Mouse (Mus musculus) kidney, adult 11 months (tissue): ENCODE results near the gene Tnip1.

Experiments used
- DNase-seq: peaks from one replicate; pipeline ENCODE4 v3.0.0; 2022

Tnip1 gene

GRCm38 (mm10) chr11:54907259-54907658 lies 55.5 kb downstream of the Tnip1 start:
- DNase-seq = no peak

DNA sequence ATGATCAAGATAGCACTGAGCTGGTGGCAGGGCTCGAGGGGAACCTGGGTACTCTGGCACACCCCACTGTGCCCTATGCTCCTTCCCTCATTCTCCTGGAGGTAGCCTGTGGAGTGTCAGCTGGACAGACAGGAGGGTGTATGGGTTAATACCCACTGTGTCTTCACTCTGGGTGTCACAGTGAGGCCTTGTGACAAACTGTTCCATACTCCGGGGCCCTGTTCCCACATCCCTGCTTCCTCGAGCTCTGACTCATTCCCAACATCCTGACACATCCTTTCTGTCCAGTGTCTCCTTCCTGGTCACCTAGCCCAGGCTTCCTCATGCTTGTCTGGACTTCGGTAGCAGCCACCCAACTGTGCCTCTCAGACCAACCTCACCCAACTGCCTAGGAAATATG lies 56.3 kb downstream of the Tnip1 start:
- DNase-seq = no peak

GRCm38 (mm10) chr11:54905931-54906330 lies 56.8 kb downstream of the Tnip1 start:
- peak; percentile 70 for DNase-seq

DNA sequence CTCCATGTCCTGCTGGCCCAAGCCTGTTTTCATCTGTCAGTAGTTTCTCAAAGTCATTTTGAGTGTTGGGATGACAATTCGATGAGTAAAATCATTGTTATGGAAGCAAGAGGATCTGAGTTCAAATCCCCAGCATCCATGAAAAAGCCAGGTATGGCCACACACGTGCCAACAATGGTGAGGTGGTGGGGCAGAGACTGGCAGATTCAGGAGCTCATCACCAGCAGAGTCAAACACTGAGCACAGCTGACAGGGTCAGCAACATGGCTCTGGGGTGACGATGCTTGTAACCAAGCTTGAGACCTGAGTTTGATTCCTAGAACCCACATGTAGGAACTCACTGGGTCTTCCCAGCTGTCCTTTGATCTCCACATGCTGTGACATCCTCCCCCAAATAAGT lies 57.6 kb downstream of the Tnip1 start:
- DNase-seq = no peak

GRCm38 (mm10) chr11:54903940-54904706 lies 58.6 kb downstream of the Tnip1 start:
- peak; percentile 69 for DNase-seq

DNA sequence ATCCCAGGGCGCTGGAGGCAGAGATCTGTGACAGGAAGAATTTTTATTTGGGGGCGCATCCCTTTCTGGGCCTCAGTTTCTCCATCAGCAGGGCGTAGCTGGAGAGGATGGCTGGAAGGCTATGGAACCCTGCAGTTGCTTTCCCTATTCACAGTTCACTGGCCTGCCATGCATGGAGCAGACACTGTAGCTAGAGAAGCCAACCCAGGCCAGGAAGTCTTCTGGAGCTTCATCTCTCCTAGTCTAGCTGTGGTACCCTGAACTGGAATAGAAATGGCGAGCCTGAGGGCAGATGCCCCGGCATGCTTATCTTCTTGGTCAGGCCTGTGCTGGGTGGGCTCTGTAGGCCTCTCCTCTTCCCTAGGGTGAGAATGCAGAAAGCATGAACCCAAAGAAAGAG lies 59.4 kb downstream of the Tnip1 start:
- DNase-seq = no peak

DNA sequence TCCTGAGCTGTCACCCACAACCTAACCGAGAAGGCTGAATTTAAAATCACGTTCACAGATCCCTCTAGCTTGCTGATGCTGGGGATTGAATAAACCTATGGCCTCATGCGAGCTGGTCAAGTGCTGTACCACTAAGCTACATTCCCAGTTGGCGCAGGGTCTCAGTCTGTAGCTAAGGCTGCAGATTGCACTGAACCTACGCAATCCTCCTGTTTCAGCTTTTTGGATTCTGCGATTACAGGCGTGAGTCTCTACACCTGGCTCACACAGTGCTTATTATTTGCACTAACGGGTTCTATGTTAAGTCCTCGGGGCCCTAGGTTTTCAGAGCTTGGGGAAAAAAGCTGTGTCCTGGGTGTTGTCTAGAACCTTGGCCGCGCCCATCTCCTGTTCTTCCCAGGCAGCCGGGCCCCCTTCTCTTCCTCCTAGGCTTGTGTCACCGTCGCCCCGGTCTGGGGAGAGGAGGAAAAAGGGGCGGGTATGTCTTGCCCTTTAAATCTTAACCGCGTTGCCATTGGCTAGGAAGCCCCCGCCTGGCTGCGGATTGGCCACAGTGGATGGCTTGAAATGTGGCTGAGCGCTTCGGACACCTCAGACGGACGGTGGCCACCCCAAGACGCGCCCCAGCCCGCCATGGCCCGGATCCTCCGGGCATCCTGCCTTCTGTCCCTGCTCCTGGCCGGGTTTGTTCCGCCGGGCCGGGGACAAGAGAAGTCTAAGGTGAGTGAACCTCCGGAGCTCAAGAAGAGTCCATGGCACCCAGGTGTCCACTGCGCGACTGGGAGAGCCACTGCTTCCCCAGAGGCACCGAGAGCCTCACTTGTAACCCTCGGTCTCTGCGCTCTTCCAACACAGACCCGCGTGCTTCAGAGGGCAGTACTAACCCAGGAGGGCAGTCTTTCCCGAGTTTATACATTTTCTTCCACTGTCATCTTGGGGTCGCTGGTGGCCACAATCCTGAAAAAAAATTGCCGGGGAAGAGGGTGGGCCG lies 60.1 kb downstream of the Tnip1 start, which contains the start of gene Gpx3:
Gene Gpx3 (plus strand): TSS at position 121 of the 991 bp plus-strand sequence.
- peak; percentile 91 for DNase-seq

DNA sequence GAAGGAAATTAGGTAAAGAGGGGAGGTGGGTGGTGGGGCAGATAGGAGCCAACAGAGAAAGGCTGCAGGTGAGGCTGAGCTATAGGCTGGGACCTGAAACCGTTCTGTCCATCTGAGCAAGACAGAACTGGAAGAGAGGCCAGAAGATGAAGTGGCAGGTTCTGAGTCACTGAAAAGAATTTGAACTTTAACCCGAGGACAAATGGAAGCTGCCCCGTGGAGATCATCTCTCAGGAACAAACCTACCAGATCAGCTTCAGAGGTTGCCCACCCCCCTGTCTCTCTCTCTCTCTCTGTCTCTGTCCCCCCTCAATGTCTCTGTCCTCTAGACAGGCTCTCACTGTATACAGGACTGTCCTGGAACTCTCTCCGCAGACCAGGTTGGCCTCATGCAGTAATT lies 63.1 kb downstream of the Tnip1 start:
- DNase-seq = peak; percentile 52

DNA sequence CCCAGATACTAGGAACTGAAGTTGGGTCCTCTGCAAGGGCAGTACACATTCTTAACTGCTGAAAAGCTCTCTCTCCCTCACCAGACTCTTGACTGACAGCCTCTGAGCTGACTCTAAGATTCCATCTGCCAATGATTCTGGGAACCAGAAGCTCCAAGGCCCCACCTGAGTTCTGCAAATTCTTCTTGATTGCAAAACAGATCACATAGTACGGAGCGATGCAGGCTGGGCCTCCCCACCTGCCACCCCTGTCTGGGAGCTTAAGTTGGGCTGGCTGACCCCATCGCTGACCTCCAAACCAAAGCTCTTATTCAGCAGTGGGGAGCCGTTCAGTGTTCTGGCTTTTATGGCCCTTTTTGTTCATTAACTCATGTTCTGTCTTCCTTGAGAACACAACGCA lies 65.2 kb downstream of the Tnip1 start:
- DNase-seq = peak; percentile 92

DNA sequence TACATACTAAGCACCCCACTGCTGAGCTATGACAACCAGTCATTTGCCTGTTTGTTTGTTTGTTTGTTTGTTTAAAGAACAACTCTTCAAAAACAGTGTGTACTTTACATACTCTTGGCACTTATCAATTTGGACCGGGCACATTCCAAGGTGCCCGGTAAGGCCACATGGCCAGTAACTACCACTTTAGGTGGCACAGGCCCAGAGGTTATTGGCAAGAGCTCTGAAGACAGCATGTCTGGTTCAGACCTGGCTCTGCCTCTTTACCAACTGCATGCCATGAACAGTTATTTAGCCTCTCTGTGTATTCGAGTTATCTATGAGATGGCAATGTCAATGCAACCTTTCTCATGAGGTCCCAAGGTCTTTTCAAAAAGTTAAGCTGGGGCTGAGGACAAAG lies 66.1 kb downstream of the Tnip1 start:
- DNase-seq = peak; percentile 69

DNA sequence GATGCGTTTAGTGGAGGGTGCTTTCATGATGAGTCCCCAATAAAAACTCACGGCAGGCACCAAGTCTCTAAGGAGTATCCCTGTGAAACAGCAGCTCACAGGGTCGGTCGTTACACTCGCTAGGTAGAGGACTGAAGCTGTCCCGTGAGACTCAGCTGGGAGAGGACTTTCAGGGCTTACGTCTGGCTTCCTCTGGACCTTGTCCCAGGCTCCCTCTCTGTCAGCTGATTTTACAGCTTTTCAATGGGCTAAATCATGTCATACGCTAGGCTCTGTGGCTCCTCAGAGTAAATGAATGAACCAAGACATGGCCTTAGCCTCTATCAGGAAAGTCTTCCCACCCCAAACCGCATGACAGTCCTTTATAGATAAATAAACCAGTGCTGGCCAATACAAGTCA lies 68.1 kb downstream of the Tnip1 start:
- peak; percentile 80 for DNase-seq

GRCm38 (mm10) chr11:54892091-54892490 lies 70.6 kb downstream of the Tnip1 start:
- DNase-seq = no peak

DNA sequence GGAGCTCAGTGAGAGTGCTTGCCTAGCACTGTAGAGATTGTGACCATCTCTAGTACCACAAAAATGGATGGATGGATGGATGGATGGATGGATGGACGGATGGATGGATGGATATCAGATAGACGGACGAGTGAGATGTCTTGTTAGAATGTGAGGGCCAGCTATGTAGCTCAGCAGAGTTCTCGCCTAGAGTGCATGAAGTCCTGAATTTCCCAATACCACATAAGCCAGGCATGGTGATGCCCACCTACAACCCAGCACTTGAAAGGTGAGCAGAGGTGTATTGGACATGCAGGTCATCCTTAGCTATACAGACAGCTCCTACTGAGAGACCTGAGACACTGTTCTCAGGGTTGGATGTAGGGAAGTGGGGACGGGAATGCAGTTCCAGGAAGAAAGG lies 71.4 kb downstream of the Tnip1 start:
- no peak for DNase-seq

GRCm38 (mm10) chr11:54887927-54888326 lies 74.8 kb downstream of the Tnip1 start:
- DNase-seq = no peak

GRCm38 (mm10) chr11:54885406-54885805 lies 77.3 kb downstream of the Tnip1 start:
- DNase-seq = no peak

- DNase-seq = peak; percentile 92
Measured at GRCm38 (mm10) chr11:54884937-54885336, 77.8 kb downstream of the Tnip1 start.

DNA sequence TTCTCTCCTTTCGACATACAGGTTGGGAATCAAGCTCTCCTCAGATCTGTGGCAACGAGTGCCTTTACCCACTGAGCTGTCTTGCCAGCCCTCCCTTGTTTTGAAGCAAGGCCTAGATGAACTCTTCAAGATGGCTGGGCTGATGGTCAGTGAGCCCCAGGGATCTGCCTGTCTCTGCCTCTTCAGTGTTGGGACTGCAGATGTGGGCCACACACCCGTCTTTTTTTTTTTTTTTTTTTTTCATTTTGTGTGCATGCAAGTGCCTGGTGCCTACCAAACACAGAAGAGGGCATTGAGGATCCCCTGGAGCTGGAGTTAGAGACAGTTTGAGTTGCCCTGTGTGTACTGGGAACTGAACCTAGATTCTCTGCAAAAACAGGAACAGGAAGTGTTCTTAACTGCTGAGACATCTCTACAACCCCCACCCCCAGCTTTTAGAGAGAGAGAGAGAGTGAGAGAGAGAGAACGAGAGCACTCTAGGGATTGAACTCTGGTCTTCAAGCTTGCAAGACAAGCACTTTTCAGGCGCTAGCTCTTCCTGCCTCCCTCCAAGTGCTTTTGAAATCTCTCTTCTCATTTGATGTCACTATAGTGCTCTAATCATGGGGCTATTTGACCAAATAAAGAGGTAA lies 78.4 kb downstream of the Tnip1 start:
- no peak for DNase-seq

DNA sequence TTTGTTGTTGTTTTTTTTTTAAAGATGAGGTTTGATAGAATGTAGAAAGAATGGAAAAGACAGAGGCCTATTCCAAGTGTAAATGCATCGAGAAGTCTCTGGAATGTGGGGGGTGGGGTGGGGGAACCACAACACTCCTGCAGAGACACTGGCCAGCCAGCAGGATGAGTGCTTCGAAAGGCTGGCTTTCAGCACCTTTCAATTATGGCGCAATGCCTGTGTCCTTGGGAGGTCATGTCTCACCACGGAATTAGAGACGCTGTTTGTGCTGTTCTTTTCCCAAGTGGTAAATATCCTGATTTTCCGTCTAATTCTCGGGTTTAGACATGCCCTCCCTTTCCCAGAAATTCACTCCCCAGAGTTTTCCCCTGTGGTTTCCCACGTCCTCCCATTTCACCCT lies 80.0 kb downstream of the Tnip1 start:
- peak; percentile 58 for DNase-seq

DNA sequence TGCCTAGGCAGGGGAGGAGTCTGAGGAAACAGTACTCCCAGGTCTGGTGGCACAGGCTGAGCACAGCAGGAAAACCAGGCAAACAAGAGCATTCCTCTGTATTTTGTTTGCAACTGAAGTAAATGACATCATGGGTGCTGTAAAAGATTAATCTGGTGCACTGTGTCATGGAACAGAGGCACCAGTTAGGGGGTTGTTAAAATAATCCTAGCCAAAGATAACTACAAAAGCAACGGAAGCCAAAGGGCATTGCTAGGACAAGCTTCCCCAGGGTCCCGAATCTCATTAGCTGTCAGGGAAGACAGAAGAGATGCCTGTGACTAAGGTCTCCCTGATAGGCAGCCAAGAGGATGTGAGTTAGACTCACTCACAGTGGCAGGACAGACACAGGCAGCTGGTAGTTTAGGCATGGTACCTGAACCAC lies 81.7 kb downstream of the Tnip1 start:
- peak; percentile 86 for DNase-seq

- DNase-seq = no peak
Measured at GRCm38 (mm10) chr11:54879922-54880321, 82.8 kb downstream of the Tnip1 start.

- DNase-seq = peak; percentile 67
Measured at GRCm38 (mm10) chr11:54879434-54879833, 83.3 kb downstream of the Tnip1 start.

GRCm38 (mm10) chr11:54878893-54879292 lies 83.8 kb downstream of the Tnip1 start:
- DNase-seq = no peak

GRCm38 (mm10) chr11:54876031-54876430 lies 86.7 kb downstream of the Tnip1 start:
- no peak for DNase-seq
